Mouse (Mus musculus): ENCODE measurements around the gene Ttc32. TPM values are rescaled to one million over a fixed set of nuclear protein-coding genes. Genes with fewer than 3 reads are reported as not detected.

Gene Ttc32
- polyA plus RNA-seq, 1 experiment, result 10.0 TPM

DNA sequence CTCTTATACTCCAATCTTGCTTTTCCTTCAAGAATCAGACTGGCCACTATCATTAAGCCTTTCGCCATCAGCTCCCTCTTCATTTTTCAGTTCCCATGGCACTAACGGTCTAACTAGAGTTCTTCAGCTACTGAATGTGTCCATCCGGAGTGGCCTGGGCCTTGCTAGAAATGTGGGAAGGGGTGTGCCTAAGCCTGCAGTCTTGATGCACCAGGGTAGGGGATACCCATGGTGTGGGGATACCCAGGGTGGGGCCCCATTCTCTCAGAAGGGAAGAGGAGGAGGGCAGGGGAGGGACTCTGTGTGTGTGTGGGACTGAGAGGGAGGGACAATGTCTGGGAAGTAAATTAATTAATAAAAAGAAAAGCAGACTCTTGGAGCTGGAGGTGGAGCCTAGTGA lies 13.0 kb downstream of the Ttc32 start:
- WGBS, result 96% methylated on average over 3 of the region's 3 CpGs
- no peak for DNase-seq (ENCODE audit: low read depth, low spot score)

DNA sequence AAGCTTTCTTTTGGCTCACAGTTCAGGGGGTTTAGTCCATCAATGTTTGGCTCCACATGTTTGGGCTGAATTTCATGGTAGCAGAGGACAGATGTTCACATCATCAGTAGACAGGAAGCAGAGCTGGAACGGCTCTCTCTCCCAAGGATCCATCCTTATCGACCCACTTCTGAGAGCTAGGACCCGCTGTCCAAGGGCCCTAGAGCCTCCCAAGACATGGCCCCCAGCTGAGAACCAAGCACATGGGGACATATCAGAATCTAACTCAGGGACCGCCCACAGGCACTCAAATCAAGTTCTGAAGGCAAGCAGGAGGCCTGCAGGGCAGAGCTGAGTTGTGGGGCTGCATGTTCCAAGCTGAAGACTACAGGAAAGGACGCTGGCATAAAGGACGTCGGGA lies 14.9 kb downstream of the Ttc32 start:
- no peak for DNase-seq (ENCODE audit: low read depth, low spot score)
- WGBS, result 93% methylated on average over 7 of the region's 7 CpGs

- WGBS, result 80% methylated on average over 4 of the region's 4 CpGs
- no peak for DNase-seq (ENCODE audit: low read depth, low spot score)
Observed at GRCm38 (mm10) chr12:9046674-9047073, 16.9 kb downstream of the Ttc32 start.

GRCm38 (mm10) chr12:9048090-9048489 lies 18.3 kb downstream of the Ttc32 start:
- DNase-seq (ENCODE audit: low read depth, low spot score), result no peak
- WGBS, result 48% methylated on average over 8 of the region's 8 CpGs

GRCm38 (mm10) chr12:9050824-9051223 lies 21.0 kb downstream of the Ttc32 start:
- WGBS, result 22% methylated on average over 6 of the region's 6 CpGs

DNA sequence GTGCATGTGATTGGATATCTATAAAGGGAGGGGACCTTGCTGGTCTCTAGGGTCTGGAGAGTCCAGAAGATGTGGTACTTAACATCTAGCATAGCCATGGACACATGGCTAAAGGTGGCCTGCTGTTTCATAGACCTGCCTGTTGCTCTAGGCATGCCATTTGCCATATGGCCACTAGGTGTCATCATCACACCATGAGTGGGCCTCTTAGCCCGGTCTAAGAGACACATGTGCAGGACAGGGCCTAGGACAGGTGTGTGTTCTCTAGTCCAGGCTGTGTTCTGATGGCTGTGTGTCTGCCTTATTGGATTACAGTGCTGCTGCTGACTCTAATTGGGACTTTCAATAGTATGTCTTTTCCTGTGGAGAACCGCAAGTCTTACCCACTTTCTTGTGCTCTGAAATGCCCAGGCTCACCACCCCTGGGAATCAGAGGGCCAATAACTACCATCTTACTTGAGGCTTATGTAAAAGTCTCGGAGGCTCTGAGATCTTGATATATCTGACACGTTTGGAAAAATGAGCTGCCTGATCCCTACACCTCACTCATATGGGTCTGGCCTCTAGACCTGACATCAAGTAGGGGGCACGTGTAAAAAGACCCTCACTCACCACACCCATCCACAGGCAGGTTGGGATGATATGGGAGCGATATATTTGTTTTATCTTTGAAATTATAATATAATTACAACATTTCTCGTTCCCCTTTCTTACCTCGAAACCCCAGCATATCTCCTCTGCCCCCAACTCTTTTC lies 22.5 kb downstream of the Ttc32 start:
- 68% methylated on average over 8 of the region's 8 CpGs for WGBS
- DNase-seq (ENCODE audit: low read depth, low spot score), result peak; percentile 48

More at GRCm38 (mm10) chr12:9050824-9051223, 21.0 kb downstream of the Ttc32 start:
- DNase-seq (ENCODE audit: low read depth, low spot score), result no peak

DNA sequence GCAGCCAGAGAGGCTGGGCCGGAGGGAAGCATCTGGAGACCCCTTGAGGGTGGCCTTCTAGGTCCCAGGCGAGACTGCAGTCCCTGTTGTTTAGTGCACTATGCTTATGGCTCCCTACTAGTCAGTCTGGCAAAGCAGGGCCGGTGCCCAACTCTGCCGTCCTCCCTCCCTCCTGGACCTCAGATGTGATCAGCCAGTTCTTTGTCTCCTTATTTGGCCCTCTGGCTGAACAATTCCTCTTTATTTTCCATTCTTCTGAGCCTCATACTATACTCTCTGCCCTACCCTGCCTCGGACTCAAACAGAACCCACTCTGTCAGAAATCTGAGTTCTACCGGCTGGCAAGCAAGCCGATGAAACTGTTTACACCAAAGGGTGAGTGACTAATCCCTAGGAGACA lies 23.5 kb downstream of the Ttc32 start:
- no peak for DNase-seq (ENCODE audit: low read depth, low spot score)
- 72% methylated on average over 7 of the region's 7 CpGs for WGBS

DNA sequence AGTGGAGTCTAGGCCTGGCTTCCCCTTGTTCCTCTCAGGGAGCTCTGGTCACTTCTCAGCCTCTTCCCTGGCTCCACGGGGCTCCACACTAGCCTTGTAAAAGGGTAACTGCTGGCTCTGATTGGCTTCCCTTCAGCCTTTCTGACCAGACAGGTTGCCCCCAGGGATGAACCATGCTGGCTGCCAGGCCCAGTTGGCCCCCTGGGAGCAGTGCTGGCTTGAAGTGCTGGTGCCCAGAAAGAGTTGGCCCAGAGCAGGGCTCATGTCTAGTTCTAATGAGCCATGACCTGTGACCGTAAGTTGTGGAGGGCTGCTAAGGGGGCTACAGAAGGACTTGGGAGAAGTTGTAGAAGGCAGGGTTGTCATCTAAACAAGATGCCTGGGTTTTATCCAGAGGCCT lies 24.2 kb downstream of the Ttc32 start:
- DNase-seq (ENCODE audit: low read depth, low spot score), result no peak
- 72% methylated on average over 2 of the region's 2 CpGs for WGBS

DNA sequence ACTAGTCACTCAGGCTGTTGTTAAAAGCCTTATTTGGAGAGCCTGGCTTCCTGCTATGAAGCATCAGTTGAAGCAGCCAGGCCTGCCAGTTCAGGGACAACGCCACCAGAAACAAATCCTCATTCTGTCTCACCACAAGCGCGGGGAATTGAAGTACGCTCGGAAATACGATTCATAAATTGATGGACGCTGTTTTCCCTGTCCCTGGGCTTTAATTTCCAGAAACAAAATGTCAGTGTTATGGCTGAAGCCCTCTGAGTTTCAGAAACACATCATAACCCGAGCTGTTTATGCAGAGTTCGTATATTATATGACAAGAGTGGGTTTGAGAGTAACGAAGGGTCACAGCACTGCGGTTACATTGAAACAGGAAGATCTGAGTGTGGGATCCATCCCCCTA lies 25.5 kb downstream of the Ttc32 start:
- DNase-seq (ENCODE audit: low read depth, low spot score), result no peak
- 68% methylated on average over 11 of the region's 11 CpGs for WGBS

- no peak for DNase-seq (ENCODE audit: low read depth, low spot score)
- WGBS, result 84% methylated on average over 3 of the region's 3 CpGs
Observed at GRCm38 (mm10) chr12:9059502-9059901, 29.7 kb downstream of the Ttc32 start.

DNA sequence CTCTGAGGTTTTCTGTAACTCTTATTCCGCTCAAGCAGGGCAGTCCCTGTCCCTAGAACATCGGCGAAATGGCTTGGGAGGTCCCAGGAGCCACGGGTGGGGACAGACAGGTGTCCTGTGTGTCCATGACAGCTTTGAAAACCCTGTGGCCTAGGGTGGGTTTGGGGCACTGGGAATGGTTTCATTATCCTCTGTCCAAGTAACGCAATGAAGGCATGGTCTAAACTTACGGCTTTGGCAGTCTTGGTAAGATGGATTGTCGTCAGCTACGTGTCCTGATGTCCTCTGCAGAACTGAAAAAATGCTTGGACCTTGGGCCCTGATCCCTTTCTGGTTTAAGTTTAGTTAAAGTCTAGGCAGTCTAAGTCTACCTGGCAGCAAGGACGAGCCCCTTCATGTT lies 30.2 kb downstream of the Ttc32 start:
- DNase-seq (ENCODE audit: low read depth, low spot score), result no peak
- WGBS, result 77% methylated on average over 9 of the region's 9 CpGs

DNA sequence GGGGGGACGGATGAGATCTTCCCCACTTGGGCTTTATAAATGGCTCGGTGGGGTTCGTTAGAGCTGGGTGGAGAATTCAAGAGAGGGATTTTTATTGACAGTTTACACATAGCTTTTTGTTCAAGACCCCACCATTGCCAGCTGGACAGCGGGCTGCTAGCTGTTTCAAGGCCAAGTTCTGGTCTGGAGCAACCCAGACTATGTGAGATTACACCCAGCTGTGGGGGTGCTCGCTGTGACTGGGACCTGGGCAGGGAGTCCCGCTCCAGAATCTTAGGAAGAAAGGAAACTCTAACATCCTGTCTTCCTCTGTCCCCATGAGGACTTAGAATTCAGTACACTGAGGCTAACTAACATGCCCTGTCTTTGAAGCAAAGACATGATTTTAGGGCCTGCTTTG lies 33.8 kb downstream of the Ttc32 start:
- DNase-seq (ENCODE audit: low read depth, low spot score), result no peak
- 52% methylated on average over 6 of the region's 6 CpGs for WGBS

- no peak for DNase-seq (ENCODE audit: low read depth, low spot score)
- 85% methylated on average over 1 of the region's 1 CpGs for WGBS
Observed at GRCm38 (mm10) chr12:9071058-9071457, 41.3 kb downstream of the Ttc32 start.

DNA sequence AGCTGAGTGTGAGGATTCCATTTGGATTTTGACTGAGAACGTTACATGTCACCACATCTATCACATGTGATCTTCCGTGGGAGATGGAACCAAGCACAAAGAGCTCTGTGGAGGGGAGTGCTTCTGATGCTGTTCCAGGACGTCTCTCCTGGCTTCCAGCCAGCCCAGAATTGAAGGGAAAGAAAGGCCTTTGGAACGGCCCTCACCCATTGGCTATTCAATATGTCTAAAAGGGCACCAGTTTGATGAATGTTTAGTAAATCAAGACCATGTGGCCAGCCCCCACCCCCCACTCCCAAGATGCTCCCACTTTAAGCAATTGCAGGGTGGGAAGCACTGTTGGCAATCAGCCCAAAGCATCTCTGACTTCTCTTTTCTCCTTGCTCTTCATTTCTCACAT lies 41.7 kb downstream of the Ttc32 start:
- 41% methylated on average over 4 of the region's 4 CpGs for WGBS
- DNase-seq (ENCODE audit: low read depth, low spot score), result no peak

DNA sequence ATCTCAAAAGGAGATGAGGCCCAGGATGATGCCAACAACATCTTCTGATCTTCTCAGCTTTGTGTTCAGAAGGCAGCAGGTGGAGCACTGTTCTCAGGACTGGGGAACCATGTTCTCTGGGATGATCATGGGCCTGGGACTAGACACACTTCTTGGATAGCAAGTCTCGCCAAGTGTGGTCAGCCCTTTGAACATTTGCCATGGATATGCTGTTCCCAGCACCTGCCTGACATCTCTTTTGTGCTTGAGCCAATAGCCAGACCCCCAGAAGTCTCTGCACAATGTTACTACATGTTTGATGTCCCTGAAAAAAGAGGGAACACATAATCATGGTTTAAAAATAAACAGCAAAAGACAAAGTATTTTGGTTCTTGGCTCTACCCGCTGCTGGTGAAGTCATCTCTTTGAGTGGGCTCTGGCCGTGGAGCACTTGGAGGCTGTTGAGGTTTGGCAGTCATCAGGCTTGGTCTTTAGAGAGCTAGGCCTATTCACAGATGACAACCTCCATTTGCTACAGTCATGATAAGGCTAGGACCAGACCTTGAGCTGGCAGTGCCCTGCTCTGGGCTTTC lies 47.8 kb downstream of the Ttc32 start:
- WGBS, result 81% methylated on average over 3 of the region's 3 CpGs
- DNase-seq (ENCODE audit: low read depth, low spot score), result no peak

- WGBS, result 58% methylated on average over 7 of the region's 7 CpGs
- no peak for DNase-seq (ENCODE audit: low read depth, low spot score)
Observed at GRCm38 (mm10) chr12:9090226-9090625, 60.4 kb downstream of the Ttc32 start.

Other genes starting within 250 kb of the Ttc32 start
- 140 and 163 TPM in 2 replicates for gene Laptm4a, start 108.3 kb upstream of the Ttc32 start, polyA plus RNA-seq (2012; rRNA removed)
- not detected in 2 replicates for gene Matn3, start 82.1 kb upstream of the Ttc32 start, polyA plus RNA-seq (2012; rRNA removed)
- 0.61 and 0.64 TPM in 2 replicates for gene Wdr35, start 56.1 kb upstream of the Ttc32 start, polyA plus RNA-seq (2012; rRNA removed)